Mouse (Mus musculus) brain, embryonic 14.5 days (tissue): Measurements from ENCODE around the gene S100a16.

Experiments
- CTCF ChIP-seq: fragments of 200-500 bp; IDR thresholded peaks from 2 replicates; pipeline ENCODE4 v1.5.1; 2012; ENCODE audit warnings: inconsistent platforms, mild to moderate bottlenecking, moderate library complexity, borderline replicate concordance; ENCODE audit not compliant: insufficient read depth, insufficient read length; ENCODE audit errors: extremely low read depth
- POLR2A ChIP-seq: fragments of 200-500 bp; IDR thresholded peaks from 2 replicates; pipeline ENCODE4 v1.6.1; 2012; ENCODE audit warnings: mild to moderate bottlenecking, inconsistent platforms, borderline replicate concordance; ENCODE audit not compliant: poor library complexity, insufficient read depth, insufficient read length, severe bottlenecking; ENCODE audit errors: extremely low read depth

DNA sequence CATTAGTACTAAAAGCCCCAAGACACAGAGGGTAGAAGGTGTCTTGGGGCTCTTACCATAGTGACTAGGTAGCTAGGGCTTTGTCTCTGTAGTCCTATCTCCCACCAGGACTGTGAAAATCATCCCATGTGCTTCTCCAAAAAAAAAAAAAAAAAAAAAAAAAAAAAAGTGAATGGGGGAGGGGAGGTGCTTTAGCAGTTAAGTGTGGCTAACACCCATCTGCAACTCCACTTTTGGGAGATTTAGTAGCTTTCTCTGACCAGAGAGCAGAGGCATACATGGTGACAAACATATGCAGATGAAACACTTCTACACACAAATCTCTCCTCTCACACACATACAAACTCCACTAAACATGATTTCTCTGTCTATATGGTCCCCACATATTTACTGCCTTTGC is 39.5 kb upstream of the S100a16 start:
- TF ChIP-seq CTCF = no peak
- TF ChIP-seq POLR2A = no peak
